16 mouse cellular contexts compared by ENCODE assay signal in genomic region chr16:12518264-12518663, GRCm38 (mm10).
"Had no signal": no experiment of that assay in that cellular context is flagged by ENCODE, and none has a peak within 500 bp of the region (broad histone marks: within the 10 kb centered on the region; RNA-seq: fewer than 3 reads in every experiment).

No protein-coding gene starts in this region.

- H3K36me3 ChIP-seq: neural tube, embryonic 13.5 days; neural tube, embryonic 15.5 days; stomach, embryonic 15.5 days had no signal

- DNase-seq: retina, postnatal 1 day; right cerebral cortex, adult 18-20 months; right cerebral cortex, postnatal 14 days; right cerebral cortex, postnatal 25 days; right cerebral cortex, postnatal 4 days; spleen, adult 18-20 months; thymus, adult 18-20 months; thymus, adult 2 months; thymus, postnatal 14 days; thymus, postnatal 25 days; thymus, postnatal 36 days; thymus, postnatal 4 days had no signal

- H3K4me3 ChIP-seq: neural tube, embryonic 13.5 days; neural tube, embryonic 15.5 days; stomach, embryonic 15.5 days had no signal

- H3K9ac ChIP-seq: neural tube, embryonic 13.5 days; neural tube, embryonic 15.5 days; stomach, embryonic 15.5 days had no signal

- H3K4me2 ChIP-seq: neural tube, embryonic 13.5 days; neural tube, embryonic 15.5 days; stomach, embryonic 15.5 days had no signal

- H3K27me3 ChIP-seq: neural tube, embryonic 13.5 days; neural tube, embryonic 15.5 days; stomach, embryonic 15.5 days had no signal

- H3K9me3 ChIP-seq: neural tube, embryonic 13.5 days; neural tube, embryonic 15.5 days; stomach, embryonic 15.5 days had no signal

- H3K27ac ChIP-seq: neural tube, embryonic 13.5 days; neural tube, embryonic 15.5 days; stomach, postnatal 0 days had no signal

- H3K4me1 ChIP-seq: neural tube, embryonic 15.5 days; stomach, embryonic 15.5 days had no signal
